Mouse (Mus musculus): Measurements from ENCODE around the gene Mccc2.

Gene Mccc2

GRCm38 (mm10) chr13:99938606-99939319 lies 76.7 kb downstream of the Mccc2 start:
- DNase-seq = no peak

- DNase-seq = no peak
Measured at GRCm38 (mm10) chr13:99937741-99938140, 77.7 kb downstream of the Mccc2 start.

GRCm38 (mm10) chr13:99932406-99932805 lies 83.0 kb downstream of the Mccc2 start:
- no peak for DNase-seq

GRCm38 (mm10) chr13:99931502-99931901 lies 83.9 kb downstream of the Mccc2 start:
- DNase-seq = no peak

- no peak for DNase-seq
Measured at GRCm38 (mm10) chr13:99926249-99926648, 89.2 kb downstream of the Mccc2 start.

- no peak for DNase-seq
Measured at GRCm38 (mm10) chr13:99915632-99916031, 99.8 kb downstream of the Mccc2 start.

- DNase-seq = no peak
Measured at GRCm38 (mm10) chr13:99900965-99901364, 114.5 kb downstream of the Mccc2 start, which contains the start of gene Cartpt. Cartpt (minus strand) TSS chr13:99901091.

GRCm38 (mm10) chr13:99900557-99900892 lies 114.9 kb downstream of the Mccc2 start:
- DNase-seq = no peak

- DNase-seq = peak; percentile 1
Measured at GRCm38 (mm10) chr13:99899670-99900556, 115.5 kb downstream of the Mccc2 start.

- DNase-seq = no peak
Measured at GRCm38 (mm10) chr13:99898816-99899215, 116.6 kb downstream of the Mccc2 start.
